Mouse (Mus musculus) stomach, embryonic 15.5 days (tissue): ENCODE data around the gene Mettl3. TPM values are rescaled to one million over a fixed set of nuclear protein-coding genes. Genes with fewer than 3 reads are reported as not detected.

Source experiments
- ATAC-seq: fragments of 200-750 bp; cut with Nextera tagmentation; 2 replicates; pipeline ENCODE4 v1.8.0; 2017; ENCODE audit warnings: low read depth, moderate number of reproducible peaks, moderate TSS enrichment; ENCODE audit not compliant: insufficient read depth, low FRiP score
- H3K27ac ChIP-seq: fragments of 300-500 bp; sonication (generic); 2 replicates; pipeline ENCODE4 v1.5.1; 2015; ENCODE audit warnings: mild to moderate bottlenecking, inconsistent platforms
- H3K27me3 ChIP-seq: fragments of 300-500 bp; sonication (generic); replicated peaks from 2 replicates; pipeline ENCODE4 v1.6.1; 2015; ENCODE audit warnings: inconsistent platforms
- H3K36me3 ChIP-seq: fragments of 300-500 bp; sonication (generic); 2 replicates; pipeline ENCODE4 v1.6.1; 2015; ENCODE audit warnings: inconsistent platforms
- H3K4me1 ChIP-seq: fragments of 300-500 bp; sonication (generic); 2 replicates; pipeline ENCODE4 v1.6.1; 2015; ENCODE audit warnings: inconsistent platforms
- H3K4me2 ChIP-seq: fragments of 300-500 bp; sonication (generic); 2 replicates; pipeline ENCODE4 v1.6.1; 2015; ENCODE audit warnings: mild to moderate bottlenecking, inconsistent platforms
- H3K4me3 ChIP-seq: fragments of 300-500 bp; sonication (generic); replicated peaks from 2 replicates; pipeline ENCODE4 v1.5.1; 2015; ENCODE audit warnings: inconsistent platforms
- H3K9ac ChIP-seq: fragments of 300-500 bp; sonication (generic); 2 replicates; pipeline ENCODE4 v1.6.1; 2015; ENCODE audit warnings: inconsistent platforms
- H3K9me3 ChIP-seq: fragments of 300-500 bp; sonication (generic); 2 replicates; pipeline ENCODE4 v1.6.1; 2016; ENCODE audit warnings: inconsistent platforms
- WGBS: fragments of 180-500 bp; shearing (Covaris S2); methylation state at CpG from one replicate; pipeline ENCODE4 v1.1.7; 2015; 5-methylcytosine and 5-hydroxymethylcytosine counted together
- polyA plus RNA-seq: library from polyadenylated mRNA; unstranded; fragments of >200 nt; fragmentation: Nextera tagmentation; extraction: Ambion mirVana; gene quantifications from 2 replicates; pipeline ENCODE4 v1.2.1, GENCODE M21; 2015

Mettl3 gene
- polyA plus RNA-seq, 1 experiment from 2014 or later, result 45.0 TPM

DNA sequence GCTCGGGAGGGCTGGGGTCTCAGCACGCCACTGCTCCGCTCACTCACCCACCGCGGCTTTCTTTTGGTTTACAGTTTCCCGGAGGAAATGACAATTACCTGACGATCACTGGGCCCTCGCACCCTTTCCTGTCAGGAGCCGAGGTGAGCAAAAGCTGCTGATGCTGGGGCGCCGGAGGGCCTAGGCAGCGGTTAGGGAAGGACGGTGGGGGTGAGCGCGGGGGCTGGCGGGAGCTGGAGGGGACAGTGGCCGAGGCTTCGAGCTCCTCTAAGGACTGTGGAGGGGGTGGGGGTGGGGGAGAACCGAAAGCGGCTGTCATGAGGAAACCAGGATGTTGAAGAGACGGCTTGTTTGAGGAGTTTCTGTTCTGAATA lies 25.2 kb downstream of the Mettl3 start:
- Histone ChIP-seq H3K27ac (peak overlapping the region; percentile 83), H3K4me1 (0 out of 2 replicates have a peak, but pooled peaks cover 3% of the 10 kb centered on the region), H3K4me2 (peak overlapping the region; percentile 61), H3K27me3 (no peaks in the 10 kb centered on the region), H3K9me3 (no peaks in the 10 kb centered on the region), H3K4me3 (peak overlapping the region; percentile 94), H3K36me3 (no peaks in the 10 kb centered on the region), H3K9ac (peak overlapping the region; percentile 61)
- WGBS, result under 1% methylated on average over 21 of the region's 21 CpGs
- no peak for ATAC-seq

DNA sequence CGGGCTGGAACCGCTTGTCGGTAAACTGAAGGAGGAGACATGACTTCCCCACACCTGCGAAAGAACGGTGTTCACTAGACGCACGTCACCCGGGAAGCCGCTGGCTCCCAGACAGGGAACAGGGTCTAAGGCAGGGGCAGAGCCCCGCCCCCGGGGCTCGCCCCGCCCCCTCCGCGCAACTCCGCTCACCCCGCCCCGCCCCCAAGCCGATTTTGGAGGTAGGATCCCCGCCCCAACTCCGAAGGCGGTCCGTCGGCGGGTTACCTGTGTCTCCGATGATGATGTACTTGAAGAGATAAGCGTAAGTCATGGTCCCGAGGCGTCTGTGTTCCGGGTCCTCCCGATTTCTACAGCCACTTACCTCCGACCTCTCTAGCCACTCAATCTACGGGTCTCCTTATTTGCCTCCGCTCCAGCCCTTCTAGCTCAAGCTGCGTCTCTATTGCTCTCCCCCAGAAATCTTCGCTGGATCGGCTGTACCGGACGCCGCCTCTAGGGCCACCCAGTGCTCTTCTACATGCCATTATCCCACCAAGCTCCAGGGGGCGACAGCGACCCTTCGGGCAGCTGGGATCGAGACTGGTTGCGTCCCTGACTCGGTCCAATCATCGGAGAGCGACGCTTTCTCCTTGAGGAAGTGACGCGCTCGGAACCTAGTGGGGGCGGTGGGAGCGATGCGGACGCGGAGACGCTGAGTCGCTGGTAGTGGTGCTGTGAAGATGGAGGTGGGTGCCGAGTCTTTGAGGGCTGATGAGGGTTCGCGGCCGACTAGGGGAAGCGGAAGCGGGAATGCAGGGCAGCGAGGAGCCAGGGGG lies 25.8 kb downstream of the Mettl3 start, which contains the start of the genes Tox4 and Rab2b:
Tox4 (plus strand) TSS at position 215 of the 815 bp plus-strand sequence.
Rab2b (minus strand) TSS at position 614 of the 815 bp plus-strand sequence.
- no peaks in the 10 kb centered on the region for H3K36me3 ChIP-seq
- H3K9ac ChIP-seq, result peak within 1 kb of the TSS; percentile 61
- peak within 1 kb of the TSS; percentile 89 for H3K27ac ChIP-seq
- ATAC-seq, result peak; percentile 99
- H3K4me1 ChIP-seq, result 0 out of 2 replicates have a peak, but pooled peaks cover 3% of the 10 kb centered on the region
- no peaks in the 10 kb centered on the region for H3K27me3 ChIP-seq
- H3K4me3 ChIP-seq, result peak within 1 kb of the TSS; percentile 94
- under 1% methylated on average over 57 of the region's 66 CpGs for WGBS
- peak within 1 kb of the TSS; percentile 65 for H3K4me2 ChIP-seq
- H3K9me3 ChIP-seq, result no peaks in the 10 kb centered on the region

DNA sequence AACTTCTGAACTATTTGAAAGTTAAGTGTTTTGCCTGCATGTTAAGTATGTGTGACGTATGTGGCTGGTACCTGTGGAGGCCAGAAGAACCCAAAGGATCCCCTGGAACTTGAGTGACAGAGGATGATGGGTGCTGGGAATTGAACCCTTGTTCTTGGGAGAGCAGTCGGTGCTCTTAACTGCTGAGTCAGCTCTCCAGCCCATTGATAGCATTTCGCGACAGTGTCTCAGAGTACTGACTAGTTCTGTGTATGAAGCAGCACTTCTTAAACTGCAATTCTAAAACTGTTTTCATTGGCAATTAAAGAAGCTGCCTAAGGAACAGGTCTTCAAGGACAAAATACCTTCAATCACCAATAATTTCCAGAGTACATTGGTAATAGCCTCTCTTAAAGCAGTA lies 27.7 kb downstream of the Mettl3 start:
- Histone ChIP-seq H3K4me1 (0 out of 2 replicates have a peak, but pooled peaks cover 3% of the 10 kb centered on the region), H3K9ac (no peak overlapping the region), H3K27ac (no peak overlapping the region), H3K27me3 (no peaks in the 10 kb centered on the region), H3K9me3 (no peaks in the 10 kb centered on the region), H3K36me3 (no peaks in the 10 kb centered on the region), H3K4me3 (no peak overlapping the region), H3K4me2 (no peak overlapping the region)
- no peak for ATAC-seq
- 92% methylated on average over 4 of the region's 4 CpGs for WGBS

DNA sequence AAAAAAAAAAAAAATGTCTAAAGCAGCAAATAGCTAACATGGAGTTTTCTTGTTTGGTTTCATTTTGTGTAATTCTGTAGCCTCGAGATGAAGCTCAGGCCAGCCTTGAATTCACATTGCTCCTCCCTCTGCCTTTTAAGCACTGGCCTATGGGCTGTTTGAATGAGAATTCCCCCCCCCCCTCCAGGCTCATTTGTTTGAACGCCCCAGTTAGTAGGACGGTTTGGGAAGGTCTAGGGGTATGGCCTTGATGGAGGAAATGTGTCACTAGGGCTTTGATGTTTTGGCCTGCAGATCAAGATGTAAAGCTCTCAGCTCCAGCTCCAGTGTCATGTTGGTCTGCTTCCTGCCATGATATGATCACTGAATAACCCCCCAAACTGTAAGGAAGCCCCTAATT lies 32.1 kb downstream of the Mettl3 start:
- Histone ChIP-seq H3K9me3 (no peaks in the 10 kb centered on the region), H3K4me1 (no peaks in the 10 kb centered on the region), H3K27me3 (no peaks in the 10 kb centered on the region), H3K4me2 (no peak overlapping the region), H3K9ac (no peak overlapping the region), H3K27ac (no peak overlapping the region), H3K36me3 (no peaks in the 10 kb centered on the region), H3K4me3 (no peak overlapping the region)
- WGBS, result 66% methylated on average over 3 of the region's 3 CpGs
- ATAC-seq, result no peak

DNA sequence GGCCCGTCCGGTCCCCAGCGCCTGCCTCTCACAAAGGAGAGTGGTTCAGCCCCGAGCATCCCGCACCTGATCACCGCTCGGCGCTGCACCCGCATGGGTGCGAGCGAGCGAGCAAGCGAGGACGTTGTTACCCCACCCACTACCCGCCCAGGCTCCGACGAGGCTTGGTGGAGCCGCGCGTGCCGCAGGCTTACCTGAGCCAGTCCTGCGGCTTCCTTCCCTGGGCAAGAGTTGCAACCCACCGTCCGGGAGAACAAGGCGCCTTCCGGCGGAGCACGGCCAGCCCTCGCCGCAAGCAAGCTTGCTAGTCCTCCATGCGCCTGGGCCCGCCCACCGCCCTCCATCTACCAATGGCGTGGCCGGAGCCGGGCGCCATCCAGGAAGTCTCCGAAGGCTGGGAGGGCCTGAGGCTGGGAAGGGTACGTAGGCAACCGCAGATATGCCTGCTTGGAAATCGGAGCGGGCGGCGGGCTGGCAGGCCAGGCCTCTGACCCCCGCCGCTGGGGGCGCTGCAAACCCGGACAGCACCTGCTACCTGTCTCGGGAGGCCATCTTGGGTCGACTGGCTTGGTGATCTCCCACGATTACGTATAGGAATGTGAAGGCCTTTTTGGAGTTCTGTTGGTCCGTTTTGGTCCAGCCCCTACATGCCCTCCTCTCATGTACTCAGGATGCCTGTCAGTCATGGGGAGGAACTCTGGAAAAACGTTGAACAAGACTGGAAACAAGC lies 47.3 kb downstream of the Mettl3 start, which contains the start of gene Chd8:
Chd8 (minus strand) TSS at position 297 of the 730 bp plus-strand sequence.
- H3K9ac ChIP-seq, result peak within 1 kb of the TSS; percentile 70
- no peaks in the 10 kb centered on the region for H3K36me3 ChIP-seq
- H3K4me3 ChIP-seq, result peak within 1 kb of the TSS; percentile 70
- peak; percentile 100 for ATAC-seq
- no peaks in the 10 kb centered on the region for H3K9me3 ChIP-seq
- H3K4me1 ChIP-seq, result peaks cover 4% of the 10 kb centered on the region; the same call in 1 of the 2 replicates
- peak within 1 kb of the TSS; percentile 92 for H3K27ac ChIP-seq
- under 1% methylated on average over 54 of the region's 54 CpGs for WGBS
- H3K4me2 ChIP-seq, result peak within 1 kb of the TSS; percentile 73
- H3K27me3 ChIP-seq, result no peaks in the 10 kb centered on the region

DNA sequence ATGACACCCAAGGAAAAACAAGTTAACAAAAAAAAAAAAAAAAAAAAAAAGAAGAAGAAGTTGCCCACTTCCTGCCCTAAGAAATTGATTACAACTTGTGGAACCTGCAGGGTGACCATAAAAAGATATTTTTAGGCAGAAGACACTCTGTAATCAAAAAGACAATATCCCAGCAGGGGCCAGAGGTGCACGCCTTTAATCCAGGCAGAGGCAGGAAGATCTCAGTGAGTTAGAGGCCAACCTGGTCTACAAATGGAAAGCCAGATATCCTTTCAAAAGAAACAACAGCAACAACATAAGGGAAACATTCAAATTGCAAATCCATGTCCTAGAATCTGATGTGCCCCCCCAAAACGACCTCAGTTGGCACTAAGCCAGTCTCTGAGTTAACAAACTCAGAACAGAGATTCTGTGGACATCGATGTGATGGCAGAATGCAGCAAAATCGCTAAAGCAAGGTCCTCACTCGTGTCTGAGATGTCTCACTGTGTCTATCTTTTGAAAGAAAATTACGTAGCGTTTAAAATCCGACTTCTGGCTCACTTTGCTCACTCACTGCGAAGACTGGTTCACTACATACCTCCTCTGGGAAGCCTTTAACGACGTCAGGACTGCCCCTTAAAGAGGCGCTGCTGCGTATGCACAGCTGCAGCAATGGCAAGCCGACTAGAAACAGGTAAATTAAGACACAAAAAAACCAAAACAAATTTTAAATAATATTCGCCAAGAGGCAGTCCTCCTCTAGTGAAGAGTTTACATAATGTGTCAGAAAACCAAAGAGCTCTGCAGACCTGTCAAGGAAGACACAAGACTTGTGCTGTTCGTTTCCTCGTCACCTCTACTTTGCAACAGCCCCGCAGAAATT lies 48.4 kb downstream of the Mettl3 start:
- 5% methylated on average over 18 of the region's 18 CpGs for WGBS
- no peaks in the 10 kb centered on the region for H3K36me3 ChIP-seq
- H3K4me3 ChIP-seq, result peak overlapping the region; percentile 70
- no peak for ATAC-seq
- H3K4me2 ChIP-seq, result peak overlapping the region; percentile 73
- no peaks in the 10 kb centered on the region for H3K27me3 ChIP-seq
- peaks cover 4% of the 10 kb centered on the region; the same call in 1 of the 2 replicates for H3K4me1 ChIP-seq
- peak overlapping the region; percentile 92 for H3K27ac ChIP-seq
- no peaks in the 10 kb centered on the region for H3K9me3 ChIP-seq
- peak overlapping the region; percentile 70 for H3K9ac ChIP-seq

DNA sequence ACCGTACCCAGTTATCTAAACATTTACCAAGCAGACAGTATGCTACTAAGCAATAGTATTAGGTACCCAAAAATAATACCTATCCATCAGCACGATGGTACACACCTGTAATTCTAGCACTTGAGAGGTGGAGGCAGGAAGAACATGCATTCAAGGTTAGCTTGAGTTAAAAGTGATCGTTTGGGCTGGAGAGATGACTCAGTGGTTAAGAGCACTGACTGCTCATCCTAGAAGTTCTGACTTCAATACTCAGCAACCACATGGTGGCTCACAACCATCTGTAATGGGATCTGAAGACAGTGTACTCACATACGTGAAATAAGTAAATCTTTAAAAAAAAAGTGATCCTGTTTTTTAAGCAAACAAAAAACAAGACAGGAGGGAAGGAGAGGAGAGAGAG lies 58.8 kb downstream of the Mettl3 start:
- H3K9me3 ChIP-seq, result no peaks in the 10 kb centered on the region
- H3K4me2 ChIP-seq, result no peak overlapping the region
- H3K4me3 ChIP-seq, result no peak overlapping the region
- no peak overlapping the region for H3K27ac ChIP-seq
- peaks cover 8% of the 10 kb centered on the region; the same call in 1 of the 2 replicates for H3K4me1 ChIP-seq
- no peak overlapping the region for H3K9ac ChIP-seq
- no peaks in the 10 kb centered on the region for H3K27me3 ChIP-seq
- H3K36me3 ChIP-seq, result no peaks in the 10 kb centered on the region
- no peak for ATAC-seq
- 79% methylated on average over 4 of the region's 4 CpGs for WGBS

Other genes starting within 250 kb of the Mettl3 start
- 570 and 597 TPM in 2 replicates for gene Hnrnpc, start 201.1 kb downstream of the Mettl3 start, polyA plus RNA-seq
- gene Rpgrip1, start 194.4 kb downstream of the Mettl3 start, polyA plus RNA-seq, result 56.4 and 59.0 TPM in 2 replicates
- 54.6 and 58.7 TPM in 2 replicates for gene Supt16, start 107.7 kb downstream of the Mettl3 start, polyA plus RNA-seq
- gene Chd8, start 47.3 kb downstream of the Mettl3 start, polyA plus RNA-seq, result 28.7 and 30.6 TPM in 2 replicates
- 35.5 and 43.1 TPM in 2 replicates for gene Tox4, start 26.0 kb downstream of the Mettl3 start, polyA plus RNA-seq
- gene Rab2b, start 25.6 kb downstream of the Mettl3 start, polyA plus RNA-seq, result 17.3 and 17.4 TPM in 2 replicates
- 10.1 and 10.8 TPM in 2 replicates for gene Sall2, start 23.6 kb upstream of the Mettl3 start, polyA plus RNA-seq
- gene Olfr1513, start 51.3 kb upstream of the Mettl3 start, polyA plus RNA-seq, result not detected in 2 replicates
- not detected in 2 replicates for gene Olfr1512, start 74.0 kb upstream of the Mettl3 start, polyA plus RNA-seq
- not detected in 2 replicates for gene Olfr1511, start 92.3 kb upstream of the Mettl3 start, polyA plus RNA-seq
- gene Olfr1510, start 109.2 kb upstream of the Mettl3 start, polyA plus RNA-seq, result not detected in 2 replicates
- gene Olfr1509, start 137.9 kb upstream of the Mettl3 start, polyA plus RNA-seq, result not detected in 2 replicates
- not detected in 2 replicates for gene Olfr1508, start 162.4 kb upstream of the Mettl3 start, polyA plus RNA-seq
- not detected in 2 replicates for gene Olfr1507, start 190.6 kb upstream of the Mettl3 start, polyA plus RNA-seq